ENCODE assay signal across 4 mouse cellular contexts in genomic region chr17:29267040-29267439, GRCm38 (mm10). TPM values are rescaled to one million over a fixed set of nuclear protein-coding genes. Genes with fewer than 3 reads are reported as not detected.
"Had no signal": no experiment of that assay in that cellular context is flagged by ENCODE, and none has a peak within 500 bp of the region (broad histone marks: within the 10 kb centered on the region; RNA-seq: fewer than 3 reads in every experiment).

No protein-coding gene starts in this region.

RNA-seq across cellular contexts. Expression of gene Cpne5, which starts 29.1 kb away (rescaled TPM):
- total RNA-seq: gastrocnemius, adult 18-20 months; gastrocnemius, adult 8-10 months; gastrocnemius, postnatal 36 days; liver, adult 2 months had no signal
- polyA plus RNA-seq: liver, adult 2 months had no signal
